Mouse (Mus musculus): ENCODE measurements around the gene Prss28. TPM values are rescaled to one million over a fixed set of nuclear protein-coding genes. Genes with fewer than 3 reads are reported as not detected.

Prss28 gene
- polyA plus RNA-seq, 1 experiment from 2014 or later = not detected

GRCm38 (mm10) chr17:25341490-25341889 is 33.0 kb downstream of the Prss28 start:
- Histone ChIP-seq H3K9ac (no peak overlapping the region), H3K4me2 (no peak overlapping the region), H3K27me3 (no peaks in the 10 kb centered on the region), H3K27ac (no peak overlapping the region), H3K36me3 (no peaks in the 10 kb centered on the region), H3K9me3 (replicated peaks) (no peaks in the 10 kb centered on the region), H3K4me3 (no peak overlapping the region), H3K4me1 (replicated peaks) (no peaks in the 10 kb centered on the region)
- WGBS = 53% methylated on average over 3 of the region's 3 CpGs
- no peak for ATAC-seq (replicated peaks; ENCODE audit: insufficient number of reproducible peaks, insufficient read depth, low FRiP score, low read depth)

- no peak within 1 kb of the TSS for H3K4me3 ChIP-seq
- no peak within 1 kb of the TSS for H3K27ac ChIP-seq
- no peaks in the 10 kb centered on the region for H3K36me3 ChIP-seq
- peaks cover 4% of the 10 kb centered on the region; the same call in 1 of the 2 replicates for H3K27me3 ChIP-seq
- no peak for ATAC-seq (replicated peaks; ENCODE audit: insufficient number of reproducible peaks, insufficient read depth, low FRiP score, low read depth)
- no peaks in the 10 kb centered on the region for H3K4me1 ChIP-seq (replicated peaks)
- no peak within 1 kb of the TSS for H3K9ac ChIP-seq
- no peaks in the 10 kb centered on the region for H3K9me3 ChIP-seq (replicated peaks)
- 82% methylated on average over 4 of the region's 4 CpGs for WGBS
- no peak within 1 kb of the TSS for H3K4me2 ChIP-seq
Measured at GRCm38 (mm10) chr17:25345462-25345861, 37.0 kb downstream of the Prss28 start, which contains the start of gene Tpsab1. Tpsab1 (minus strand) TSS chr17:25345562.

GRCm38 (mm10) chr17:25361291-25361690 is 52.8 kb downstream of the Prss28 start:
- no peak for ATAC-seq (replicated peaks; ENCODE audit: insufficient number of reproducible peaks, insufficient read depth, low FRiP score, low read depth)

More at GRCm38 (mm10) chr17:25361291-25361690, 52.8 kb downstream of the Prss28 start:
- WGBS = 59% methylated on average over 2 of the region's 2 CpGs
- no peaks in the 10 kb centered on the region for H3K9me3 ChIP-seq (replicated peaks)
- no peak overlapping the region for H3K4me3 ChIP-seq
- peaks cover 6% of the 10 kb centered on the region; the same call in 1 of the 2 replicates for H3K27me3 ChIP-seq
- no peak overlapping the region for H3K9ac ChIP-seq
- no peak overlapping the region for H3K4me2 ChIP-seq
- no peaks in the 10 kb centered on the region for H3K4me1 ChIP-seq (replicated peaks)
- H3K27ac ChIP-seq = no peak overlapping the region
- no peaks in the 10 kb centered on the region for H3K36me3 ChIP-seq

Other genes with a start within 250 kb of the Prss28 start
- 23.1 and 24.8 TPM in 2 replicates for gene Tmem204, start 225.1 kb upstream of the Prss28 start, polyA plus RNA-seq (2015; fragmentation: Nextera tagmentation; extraction: Ambion mirVana)
- gene Telo2, start 192.7 kb upstream of the Prss28 start, polyA plus RNA-seq (2015; fragmentation: Nextera tagmentation; extraction: Ambion mirVana) = 22.9 and 33.6 TPM in 2 replicates
- 0.16 and 0.30 TPM in 2 replicates for gene Ptx4, start 187.9 kb upstream of the Prss28 start, polyA plus RNA-seq (2015; fragmentation: Nextera tagmentation; extraction: Ambion mirVana)
- gene Clcn7, start 175.3 kb upstream of the Prss28 start, polyA plus RNA-seq (2015; fragmentation: Nextera tagmentation; extraction: Ambion mirVana) = 14.8 and 18.3 TPM in 2 replicates
- gene Ccdc154, start 146.2 kb upstream of the Prss28 start, polyA plus RNA-seq (2015; fragmentation: Nextera tagmentation; extraction: Ambion mirVana) = 0.05 TPM in 1 of 2 replicates, not detected in the other
- gene Gm38655, start 133.2 kb upstream of the Prss28 start, polyA plus RNA-seq (2015; fragmentation: Nextera tagmentation; extraction: Ambion mirVana) = 0.33 and 0.77 TPM in 2 replicates
- 23.7 and 24.4 TPM in 2 replicates for gene BC003965, start 124.1 kb upstream of the Prss28 start, polyA plus RNA-seq (2015; fragmentation: Nextera tagmentation; extraction: Ambion mirVana)
- 4.6 and 5.3 TPM in 2 replicates for gene Unkl, start 120.2 kb upstream of the Prss28 start, polyA plus RNA-seq (2015; fragmentation: Nextera tagmentation; extraction: Ambion mirVana)
- 20.4 and 27.1 TPM in 2 replicates for gene Gnptg, start 68.5 kb upstream of the Prss28 start, polyA plus RNA-seq (2015; fragmentation: Nextera tagmentation; extraction: Ambion mirVana)
- 24.7 and 31.2 TPM in 2 replicates for gene Tsr3, start 68.5 kb upstream of the Prss28 start, polyA plus RNA-seq (2015; fragmentation: Nextera tagmentation; extraction: Ambion mirVana)
- gene Baiap3, start 52.3 kb upstream of the Prss28 start, polyA plus RNA-seq (2015; fragmentation: Nextera tagmentation; extraction: Ambion mirVana) = 0.34 and 1.7 TPM in 2 replicates
- gene Ube2i, start 34.0 kb upstream of the Prss28 start, polyA plus RNA-seq (2015; fragmentation: Nextera tagmentation; extraction: Ambion mirVana) = 322 and 354 TPM in 2 replicates
- 0.73 and 0.98 TPM in 2 replicates for gene Prss34, start 10.3 kb upstream of the Prss28 start, polyA plus RNA-seq (2015; fragmentation: Nextera tagmentation; extraction: Ambion mirVana)
- not detected in 2 replicates for gene Prss29, start 10.0 kb downstream of the Prss28 start, polyA plus RNA-seq (2015; fragmentation: Nextera tagmentation; extraction: Ambion mirVana)
- gene Tpsab1, start 36.9 kb downstream of the Prss28 start, polyA plus RNA-seq (2015; fragmentation: Nextera tagmentation; extraction: Ambion mirVana) = 0.20 and 0.29 TPM in 2 replicates
- gene Tpsb2, start 57.7 kb downstream of the Prss28 start, polyA plus RNA-seq (2015; fragmentation: Nextera tagmentation; extraction: Ambion mirVana) = 8.5 and 9.4 TPM in 2 replicates
- gene Tpsg1, start 60.6 kb downstream of the Prss28 start, polyA plus RNA-seq (2015; fragmentation: Nextera tagmentation; extraction: Ambion mirVana) = 0.20 and 0.89 TPM in 2 replicates
- gene Cacna1h, start 125.1 kb downstream of the Prss28 start, polyA plus RNA-seq (2015; fragmentation: Nextera tagmentation; extraction: Ambion mirVana) = 5.5 and 6.5 TPM in 2 replicates
- 0.41 and 0.45 TPM in 2 replicates for gene Tekt4, start 146.0 kb downstream of the Prss28 start, polyA plus RNA-seq (2015; fragmentation: Nextera tagmentation; extraction: Ambion mirVana)
- gene Sstr5, start 188.6 kb downstream of the Prss28 start, polyA plus RNA-seq (2015; fragmentation: Nextera tagmentation; extraction: Ambion mirVana) = 0.06 and 0.20 TPM in 2 replicates

All from heart, embryonic 15.5 days (tissue).